Mouse (Mus musculus) heart, embryonic 14.5 days (tissue): Measurements from ENCODE around the gene 4930579F01Rik. TPM values are rescaled to one million over a fixed set of nuclear protein-coding genes. Genes with fewer than 3 reads are reported as not detected.
A peak's percentile ranks its signal among the peaks of the same experiment; 100 is the strongest.

ENCODE experiments used
- ATAC-seq: fragments of 200-750 bp; cut with Nextera tagmentation; 2 replicates; pipeline ENCODE4 v1.8.0; 2017; ENCODE audit warnings: low read depth, moderate TSS enrichment; ENCODE audit not compliant: insufficient number of reproducible peaks, insufficient read depth, low FRiP score
- H3K27ac ChIP-seq, 2 experiments: fragments of 200-500 bp in 1 of 2; fragments of 300-500 bp in 1 of 2; sonication (generic) in 1 of 2; replicated peaks in 1 of 2; 2 replicates each; pipeline ENCODE4 v1.5.1; 2012 to 2014; ENCODE audit warnings: low read depth in 2 of 2, low read length in 2 of 2, control low read depth in 1 of 2, mild to moderate bottlenecking in 1 of 2, mixed read lengths in 1 of 2; ENCODE audit not compliant: control insufficient read depth in 1 of 2, insufficient read depth in 1 of 2
- H3K27me3 ChIP-seq: fragments of 300-500 bp; sonication (generic); 2 replicates; pipeline ENCODE4 v1.6.1; 2014; ENCODE audit warnings: mild to moderate bottlenecking, low read length, control low read depth; ENCODE audit not compliant: control insufficient read depth, insufficient read depth
- H3K36me3 ChIP-seq: fragments of 300-500 bp; sonication (generic); 2 replicates; pipeline ENCODE4 v1.6.1; 2014; ENCODE audit warnings: mild to moderate bottlenecking, control low read depth, low read length, mixed read lengths; ENCODE audit not compliant: control insufficient read depth, insufficient read depth
- H3K4me1 ChIP-seq, 2 experiments: fragments of 200-500 bp in 1 of 2; fragments of 300-500 bp in 1 of 2; sonication (generic) in 1 of 2; 2 replicates each; pipeline ENCODE4 v1.6.1; 2012 to 2014; ENCODE audit warnings: low read length in 2 of 2, control low read depth in 1 of 2, mixed read lengths in 1 of 2; ENCODE audit not compliant: control insufficient read depth in 2 of 2, insufficient read depth in 2 of 2
- H3K4me2 ChIP-seq: fragments of 300-500 bp; sonication (generic); 2 replicates; pipeline ENCODE4 v1.6.1; 2014; ENCODE audit warnings: mild to moderate bottlenecking, low read length
- H3K4me3 ChIP-seq, 2 experiments: fragments of 200-500 bp in 1 of 2; fragments of 300-500 bp in 1 of 2; sonication (generic) in 1 of 2; 2 replicates each; pipeline ENCODE4 v1.5.1; 2012 to 2014; ENCODE audit warnings: low read length in 2 of 2, mild to moderate bottlenecking in 2 of 2, control low read depth in 1 of 2, low read depth in 1 of 2, moderate library complexity in 1 of 2; ENCODE audit not compliant: control insufficient read depth in 1 of 2, insufficient read depth in 1 of 2
- H3K9ac ChIP-seq: fragments of 300-500 bp; sonication (generic); 2 replicates; pipeline ENCODE4 v1.6.1; 2014; ENCODE audit warnings: mild to moderate bottlenecking, low read length
- H3K9me3 ChIP-seq: fragments of 300-500 bp; sonication (generic); 2 replicates; pipeline ENCODE4 v1.6.1; 2016; ENCODE audit warnings: low read length, control low read depth; ENCODE audit not compliant: control insufficient read depth
- WGBS: fragments of 180-500 bp; shearing (Covaris S2); extraction: QIAGEN DNeasy Blood & Tissue Kit; methylation state at CpG from one replicate; pipeline ENCODE4 v1.1.7; 2014; 5-methylcytosine and 5-hydroxymethylcytosine counted together
- polyA plus RNA-seq: library from polyadenylated mRNA; unstranded; fragments of >200 nt; fragmentation: Nextera tagmentation; extraction: Ambion mirVana; gene quantifications from 2 replicates; pipeline ENCODE4 v1.2.1, GENCODE M21; 2014

The 4930579F01Rik gene
- polyA plus RNA-seq, 1 experiment from 2014 or later: not detected

DNA sequence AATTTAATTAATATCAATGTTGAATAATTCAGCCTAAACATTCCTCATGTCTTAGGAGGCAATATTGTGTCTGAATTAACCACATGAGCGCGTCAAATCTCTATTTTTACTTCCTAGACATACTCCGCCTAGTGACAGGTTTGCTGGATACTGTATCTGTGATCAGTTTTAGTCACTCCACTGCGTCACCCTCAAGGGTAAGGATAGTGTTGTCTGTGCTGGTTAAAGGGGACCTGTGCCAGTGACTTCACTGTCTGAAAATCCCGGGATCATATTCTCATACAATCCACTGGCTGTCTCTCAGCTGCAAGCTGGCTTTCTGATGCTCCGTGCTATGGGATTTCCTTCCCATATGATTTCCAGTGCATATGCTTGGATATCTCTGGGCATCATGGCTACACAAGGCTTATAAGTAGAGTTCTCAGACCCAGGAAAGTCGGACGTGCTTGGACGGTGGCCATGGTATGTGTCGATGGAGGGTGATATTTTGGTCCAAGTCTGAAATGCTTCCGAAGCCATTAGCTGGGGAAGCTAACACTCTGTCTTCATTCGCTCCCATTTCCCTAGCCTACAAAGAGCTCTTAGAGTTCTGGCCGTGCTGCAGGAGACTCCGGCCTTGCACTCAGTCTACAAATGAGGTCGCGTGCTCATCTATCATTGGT lies 74.0 kb downstream of the 4930579F01Rik start:
- H3K4me1 ChIP-seq: peaks cover 24 to 37% of the 10 kb centered on the region in 2 experiments
- peak overlapping the region; percentile 92 to 98 for H3K27ac ChIP-seq
- no peaks in the 10 kb centered on the region for H3K27me3 ChIP-seq
- peak overlapping the region; percentile 46 for H3K4me2 ChIP-seq
- 0 out of 4 replicates have a peak overlapping the region, but pooled peaks of 1 of the 2 experiments have one; percentile 11 for H3K4me3 ChIP-seq
- ATAC-seq: peak; percentile 83
- H3K9ac ChIP-seq: peak overlapping the region; percentile 22; the same call in 1 of the 2 replicates
- H3K36me3 ChIP-seq: no peaks in the 10 kb centered on the region
- no peaks in the 10 kb centered on the region for H3K9me3 ChIP-seq
- WGBS: 41% methylated on average over 16 of the region's 16 CpGs

DNA sequence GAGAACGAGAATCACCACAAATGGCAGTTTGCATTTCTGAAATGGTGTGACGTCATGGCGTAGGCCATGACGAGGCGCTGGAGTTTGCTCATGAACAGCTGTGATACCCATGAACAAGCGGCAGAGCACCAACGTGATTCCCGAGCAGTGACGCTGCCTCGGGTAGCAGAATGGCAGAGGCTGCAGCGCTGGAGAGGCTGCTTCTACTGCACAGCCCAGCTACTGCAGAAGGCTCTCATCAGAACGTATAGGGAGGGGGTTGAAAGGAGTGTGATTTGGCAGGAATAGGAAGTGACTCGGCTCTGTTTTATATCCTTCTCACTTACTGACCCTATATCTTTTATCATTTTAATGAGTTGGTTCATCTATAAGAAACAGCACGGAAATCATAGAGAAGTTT lies 74.8 kb downstream of the 4930579F01Rik start:
- no peak overlapping the region for H3K4me3 ChIP-seq
- no peaks in the 10 kb centered on the region for H3K9me3 ChIP-seq
- no peaks in the 10 kb centered on the region for H3K27me3 ChIP-seq
- ATAC-seq: peak; percentile 74; the same call in 1 of the 2 replicates
- peak overlapping the region; percentile 77 to 92 for H3K27ac ChIP-seq
- H3K36me3 ChIP-seq: no peaks in the 10 kb centered on the region
- H3K4me1 ChIP-seq: peaks cover 23 to 37% of the 10 kb centered on the region in 2 experiments
- 45% methylated on average over 14 of the region's 14 CpGs for WGBS
- H3K4me2 ChIP-seq: peak overlapping the region; percentile 46
- peak overlapping the region; percentile 7; the same call in 1 of the 2 replicates for H3K9ac ChIP-seq

DNA sequence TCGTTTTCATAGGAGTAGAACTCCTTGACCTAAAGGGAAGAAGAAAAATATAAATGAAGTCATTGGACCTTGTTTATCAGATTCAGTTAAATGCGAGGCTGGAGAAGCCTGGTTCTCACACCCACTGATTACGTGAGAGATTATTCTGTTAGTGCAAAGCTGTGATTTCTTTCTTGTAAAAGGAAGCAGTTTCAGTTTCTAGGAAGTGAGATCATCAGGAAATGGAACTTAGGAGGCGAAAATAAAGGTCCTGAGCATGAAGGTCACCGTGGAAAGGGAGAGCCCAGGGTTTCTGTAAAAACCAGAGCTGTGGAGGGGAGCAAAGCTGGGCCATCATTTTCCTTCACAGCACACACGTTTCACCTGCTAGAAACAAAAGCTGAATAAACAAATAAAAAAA lies 75.2 kb downstream of the 4930579F01Rik start:
- Histone ChIP-seq H3K9ac (no peak overlapping the region), H3K27me3 (no peaks in the 10 kb centered on the region), H3K4me3 (no peak overlapping the region), H3K4me2 (peak overlapping the region; percentile 46), H3K36me3 (no peaks in the 10 kb centered on the region), H3K4me1 (peaks cover 22 to 37% of the 10 kb centered on the region in 2 experiments), H3K9me3 (no peaks in the 10 kb centered on the region), H3K27ac (peak overlapping the region; percentile 77 to 92)
- ATAC-seq: no peak
- 53% methylated on average over 6 of the region's 6 CpGs for WGBS

DNA sequence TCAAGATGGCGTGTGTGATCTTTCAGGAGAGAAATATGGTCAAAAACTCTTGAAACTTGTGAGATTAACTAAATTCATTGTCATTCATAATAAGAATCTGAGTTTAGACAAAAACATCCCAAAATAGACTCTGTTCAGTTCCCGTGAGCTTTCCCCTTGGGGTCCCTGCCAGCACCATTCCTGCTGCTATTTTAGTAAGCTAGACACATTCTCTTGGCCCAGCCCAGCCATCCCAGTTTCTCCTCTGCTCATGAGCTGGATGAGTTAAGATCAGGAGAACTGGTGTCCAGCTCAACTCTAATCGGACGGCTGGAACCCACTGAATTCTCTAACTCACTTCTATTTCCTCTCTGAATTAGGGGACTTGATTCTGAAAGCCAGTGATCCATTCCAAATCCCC lies 76.8 kb downstream of the 4930579F01Rik start:
- WGBS: 43% methylated on average over 4 of the region's 4 CpGs
- no peaks in the 10 kb centered on the region for H3K27me3 ChIP-seq
- no peak for ATAC-seq
- no peak overlapping the region; the same call in 1 of the 2 replicates for H3K4me2 ChIP-seq
- peaks cover 22 to 37% of the 10 kb centered on the region in 2 experiments for H3K4me1 ChIP-seq
- peak overlapping the region; percentile 69 to 76; a peak in 3 of 4 replicates for H3K27ac ChIP-seq
- no peaks in the 10 kb centered on the region for H3K9me3 ChIP-seq
- no peak overlapping the region for H3K9ac ChIP-seq
- no peaks in the 10 kb centered on the region for H3K36me3 ChIP-seq
- H3K4me3 ChIP-seq: no peak overlapping the region

DNA sequence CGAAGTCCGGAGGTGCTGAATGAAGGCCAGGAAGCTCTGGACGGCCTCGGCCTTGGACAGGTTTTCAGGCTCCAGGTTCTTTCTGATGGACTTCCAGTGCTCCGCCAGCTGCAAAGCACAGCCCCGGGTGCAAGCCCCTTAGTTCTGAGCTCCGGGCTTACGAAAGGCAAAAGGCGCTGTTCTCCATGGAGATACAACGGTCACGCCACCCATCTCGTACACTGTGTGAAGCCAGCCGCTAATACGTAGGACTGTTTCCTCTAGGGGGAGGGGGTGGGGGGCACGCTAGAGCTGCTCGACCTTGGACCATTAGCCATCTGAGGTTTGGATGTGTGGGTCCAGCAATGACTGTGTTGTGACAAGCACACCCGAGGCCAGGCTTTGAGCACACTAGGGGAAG lies 79.5 kb downstream of the 4930579F01Rik start:
- H3K36me3 ChIP-seq: no peaks in the 10 kb centered on the region
- no peaks in the 10 kb centered on the region for H3K9me3 ChIP-seq
- H3K4me3 ChIP-seq: no peak overlapping the region
- H3K27me3 ChIP-seq: no peaks in the 10 kb centered on the region
- no peak for ATAC-seq
- H3K27ac ChIP-seq: no peak overlapping the region
- no peak overlapping the region for H3K9ac ChIP-seq
- 84% methylated on average over 17 of the region's 17 CpGs for WGBS
- H3K4me2 ChIP-seq: no peak overlapping the region
- peaks cover 15 to 26% of the 10 kb centered on the region in 2 experiments for H3K4me1 ChIP-seq

Other genes starting within 250 kb of the 4930579F01Rik start
- 21.3 and 22.8 TPM in 2 replicates for gene Dapp1, start 212.3 kb downstream of the 4930579F01Rik start, polyA plus RNA-seq
- 16.5 and 18.7 TPM in 2 replicates for gene 1110002E22Rik, start 128.8 kb downstream of the 4930579F01Rik start, polyA plus RNA-seq
- 0.57 and 0.89 TPM in 2 replicates for gene Gm5105, start 126.4 kb downstream of the 4930579F01Rik start, polyA plus RNA-seq
- gene Trmt10a, start 50.4 kb downstream of the 4930579F01Rik start, polyA plus RNA-seq: 7.0 and 7.7 TPM in 2 replicates
- gene Mttp, start 48.9 kb downstream of the 4930579F01Rik start, polyA plus RNA-seq: 6.9 and 7.5 TPM in 2 replicates
- gene Adh7, start 23.9 kb upstream of the 4930579F01Rik start, polyA plus RNA-seq: not detected in 2 replicates
- gene Adh1, start 67.2 kb upstream of the 4930579F01Rik start, polyA plus RNA-seq: 3.6 and 6.5 TPM in 2 replicates
- gene Adh6a, start 119.5 kb upstream of the 4930579F01Rik start, polyA plus RNA-seq: not detected in 2 replicates
- 3.2 and 4.5 TPM in 2 replicates for gene Adh6b, start 147.9 kb upstream of the 4930579F01Rik start, polyA plus RNA-seq
- gene Adh4, start 221.6 kb upstream of the 4930579F01Rik start, polyA plus RNA-seq: not detected in 2 replicates
- gene Adh5, start 249.3 kb upstream of the 4930579F01Rik start, polyA plus RNA-seq: 171 and 179 TPM in 2 replicates